Mouse (Mus musculus) monocyte, adult 2 months (primary cell): ENCODE measurements around the gene Zdhhc1.

Experiments
- DNase-seq, 2 experiments: peaks; one replicate each; pipeline ENCODE4 v3.0.0; 2022; ENCODE audit warnings: low spot score in 2 of 2, low read depth in 1 of 2

The Zdhhc1 gene

GRCm38 (mm10) chr8:105481013-105481412, 15.7 kb downstream of the Zdhhc1 start:
- no peak for DNase-seq

- DNase-seq, result no peak
These were observed 18.9 kb downstream of the Zdhhc1 start for GRCm38 (mm10) chr8:105477792-105478191.

DNA sequence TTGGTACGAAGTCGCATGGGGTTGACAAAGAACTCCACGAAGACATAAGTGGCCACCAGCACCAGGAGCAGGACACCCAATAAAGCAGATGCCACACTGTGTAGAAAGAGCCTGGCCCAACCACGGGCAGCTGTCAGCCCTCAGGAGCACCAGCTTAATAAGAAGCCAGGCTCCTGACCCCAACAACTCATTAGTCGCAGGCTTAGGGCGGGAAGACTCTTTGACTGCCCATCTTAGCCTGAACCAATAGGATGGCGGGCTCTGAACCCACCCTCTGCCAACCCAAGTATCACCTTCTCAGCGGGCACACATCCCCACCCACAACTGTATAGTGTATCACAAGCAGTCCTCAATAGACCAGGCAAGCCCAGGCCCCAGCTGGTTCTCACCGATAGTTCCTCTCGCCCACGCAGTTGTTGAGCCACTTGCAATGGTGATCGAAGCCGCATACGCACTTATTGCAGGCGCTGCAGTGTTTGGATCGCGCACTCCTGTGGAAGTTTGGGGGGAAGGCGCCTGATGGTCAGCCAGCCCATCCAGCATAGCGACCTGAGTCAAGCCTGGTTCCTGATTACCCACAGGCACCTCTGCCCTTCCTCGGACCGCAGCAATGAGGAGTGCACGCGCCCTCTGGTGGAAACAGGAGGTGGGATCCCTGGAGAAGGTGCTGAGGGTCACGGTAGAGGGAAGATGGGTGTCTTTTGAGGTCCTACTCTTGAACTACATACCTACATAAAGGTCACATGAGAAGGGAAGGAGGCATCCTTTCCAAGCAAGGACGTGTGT, 19.9 kb downstream of the Zdhhc1 start:
- peak in 1 of 2 experiments; percentile 40 for DNase-seq

DNA sequence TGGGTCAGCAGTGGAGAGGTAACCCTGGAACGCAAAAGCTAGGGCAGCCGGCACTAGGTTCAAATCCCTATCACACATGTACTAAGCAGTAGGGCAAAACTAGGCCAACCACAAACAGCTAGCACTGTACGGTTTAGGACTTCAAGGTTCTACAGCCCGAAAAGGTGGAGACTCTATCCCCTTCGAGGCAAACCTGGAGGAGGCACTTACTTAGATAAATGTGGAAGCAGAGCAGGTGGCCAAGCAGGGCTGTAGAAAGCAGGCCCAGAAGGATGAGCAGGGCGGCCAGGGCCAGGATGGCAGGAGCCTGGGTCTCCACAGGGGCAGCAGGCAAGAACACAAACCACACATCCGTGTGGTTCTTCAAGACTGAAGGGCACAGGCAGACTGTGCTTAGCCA, 20.5 kb downstream of the Zdhhc1 start:
- DNase-seq, result no peak

- no peak for DNase-seq
These were observed 21.0 kb downstream of the Zdhhc1 start for GRCm38 (mm10) chr8:105475742-105476141.

DNA sequence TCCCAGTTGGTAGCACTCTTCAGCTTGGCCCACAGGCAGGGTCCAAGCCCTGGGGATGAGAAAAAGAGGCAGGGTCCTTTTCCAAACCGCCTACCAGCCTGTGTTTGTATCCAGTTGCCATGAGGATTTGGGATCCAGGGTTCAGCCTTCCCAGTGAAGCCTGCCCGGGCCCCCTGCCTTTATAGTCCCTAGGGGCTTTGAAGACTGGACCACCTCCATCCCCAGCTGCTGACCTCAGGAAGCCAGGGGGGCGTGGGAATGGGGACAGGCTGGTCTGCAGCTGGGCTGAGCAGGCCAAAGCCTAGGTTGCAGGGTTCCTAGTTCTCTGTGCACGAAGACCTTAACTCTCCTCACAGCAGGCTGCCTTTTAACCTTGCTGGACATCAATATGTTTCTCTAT, 21.4 kb downstream of the Zdhhc1 start:
- DNase-seq, result no peak

DNA sequence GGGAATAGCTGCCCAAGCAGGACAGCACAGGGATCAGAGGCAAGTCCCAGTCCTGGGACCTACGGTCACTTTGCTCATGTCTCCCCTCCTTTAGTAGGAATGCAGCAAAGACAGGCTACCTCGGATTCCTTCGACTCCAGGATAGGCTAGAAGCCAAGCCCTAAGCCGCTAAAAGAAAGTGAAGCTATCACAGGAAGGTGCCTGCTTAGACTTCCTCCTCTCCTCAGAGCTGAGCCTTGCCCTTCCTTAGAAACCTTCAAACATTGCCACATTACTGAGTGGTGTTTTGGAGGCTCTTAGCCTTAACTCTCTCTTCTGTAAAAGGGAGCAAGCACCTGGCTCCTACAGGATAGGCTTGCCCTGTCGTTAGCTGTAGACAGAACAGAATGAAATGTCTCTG, 22.0 kb downstream of the Zdhhc1 start:
- DNase-seq, result no peak

DNA sequence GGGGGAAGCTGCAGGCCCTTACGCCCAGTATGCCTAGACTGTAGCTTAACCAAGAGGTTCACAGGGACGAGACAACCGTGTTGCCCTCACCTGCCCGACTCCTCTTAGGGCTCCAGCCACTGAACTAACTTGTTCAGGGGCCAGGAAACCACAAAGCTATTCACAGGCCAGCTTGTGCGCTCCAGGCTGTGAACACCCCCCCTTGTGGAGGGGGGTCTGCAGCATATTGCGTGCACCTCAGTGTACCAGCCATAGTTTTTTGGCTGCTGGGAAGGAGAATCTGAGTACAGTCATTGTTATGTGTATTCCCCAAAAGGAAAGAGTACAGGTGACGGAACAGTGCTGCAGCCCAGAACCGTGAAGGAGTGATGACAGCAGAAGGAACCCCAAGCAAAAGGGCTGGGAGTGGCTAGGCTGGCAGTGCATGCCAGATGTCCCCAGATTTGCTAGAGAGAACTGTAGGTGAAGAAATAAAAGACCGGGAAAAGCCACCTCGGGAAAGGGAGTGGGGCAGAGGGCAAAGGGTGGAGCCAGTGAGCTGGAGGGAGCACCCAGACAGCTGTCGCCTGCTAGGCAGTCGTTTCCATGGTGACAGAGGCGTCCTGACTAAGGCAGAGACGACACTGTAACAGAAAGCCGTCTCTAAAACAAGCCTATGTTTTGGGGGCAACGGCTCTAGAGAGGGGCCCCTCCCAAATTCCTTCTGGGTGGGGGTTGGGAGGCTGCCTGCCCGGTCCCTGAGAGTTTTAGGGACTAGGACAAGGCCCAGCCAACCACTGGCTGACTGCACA, 22.7 kb downstream of the Zdhhc1 start:
- DNase-seq, result no peak

DNA sequence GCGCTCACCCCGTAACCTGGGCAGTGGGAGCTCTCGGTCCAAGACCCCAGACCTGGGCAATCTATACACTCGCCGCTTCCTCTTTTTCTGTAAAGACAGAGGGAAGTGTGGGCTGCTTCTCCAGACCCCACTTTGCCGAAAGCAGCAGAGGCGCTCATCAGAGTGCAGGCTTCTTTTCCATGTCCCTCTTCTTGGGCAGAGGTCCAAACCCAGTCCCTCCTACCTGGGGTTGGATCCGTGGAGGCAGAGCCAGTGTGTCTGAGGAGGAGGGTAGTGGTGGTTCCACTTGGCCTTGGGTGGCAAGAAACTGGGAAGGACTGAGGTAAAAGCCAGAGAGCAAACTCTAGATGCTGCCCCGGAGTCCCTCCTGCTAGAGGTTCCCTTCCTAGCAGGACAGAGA, 23.7 kb downstream of the Zdhhc1 start:
- DNase-seq, result no peak

DNA sequence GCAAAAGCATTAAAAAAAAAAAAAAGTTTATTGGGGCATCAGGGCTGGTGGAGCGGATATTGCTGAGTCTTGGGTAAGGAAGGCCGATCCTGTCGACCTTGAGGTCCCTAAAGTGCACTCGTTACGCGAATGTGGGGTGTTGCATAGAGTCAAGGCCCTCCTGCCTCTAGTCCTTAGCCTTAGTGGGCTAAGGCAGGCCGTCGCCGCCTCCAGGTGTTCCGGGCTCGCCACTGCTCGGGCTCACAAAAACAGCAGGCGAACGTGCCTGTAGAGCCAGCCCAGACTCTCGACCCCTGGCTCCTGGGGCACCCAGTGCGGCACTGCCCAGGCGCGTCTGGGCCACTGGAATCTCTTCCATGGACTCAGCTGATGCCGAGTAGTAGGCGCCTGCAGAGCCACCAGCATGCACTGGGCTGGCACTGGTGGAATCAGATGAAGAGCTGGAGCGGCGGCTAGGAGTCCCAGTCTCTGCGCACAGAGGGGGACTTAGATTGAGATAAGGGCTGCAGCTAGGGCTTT, 24.2 kb downstream of the Zdhhc1 start:
- no peak for DNase-seq

DNA sequence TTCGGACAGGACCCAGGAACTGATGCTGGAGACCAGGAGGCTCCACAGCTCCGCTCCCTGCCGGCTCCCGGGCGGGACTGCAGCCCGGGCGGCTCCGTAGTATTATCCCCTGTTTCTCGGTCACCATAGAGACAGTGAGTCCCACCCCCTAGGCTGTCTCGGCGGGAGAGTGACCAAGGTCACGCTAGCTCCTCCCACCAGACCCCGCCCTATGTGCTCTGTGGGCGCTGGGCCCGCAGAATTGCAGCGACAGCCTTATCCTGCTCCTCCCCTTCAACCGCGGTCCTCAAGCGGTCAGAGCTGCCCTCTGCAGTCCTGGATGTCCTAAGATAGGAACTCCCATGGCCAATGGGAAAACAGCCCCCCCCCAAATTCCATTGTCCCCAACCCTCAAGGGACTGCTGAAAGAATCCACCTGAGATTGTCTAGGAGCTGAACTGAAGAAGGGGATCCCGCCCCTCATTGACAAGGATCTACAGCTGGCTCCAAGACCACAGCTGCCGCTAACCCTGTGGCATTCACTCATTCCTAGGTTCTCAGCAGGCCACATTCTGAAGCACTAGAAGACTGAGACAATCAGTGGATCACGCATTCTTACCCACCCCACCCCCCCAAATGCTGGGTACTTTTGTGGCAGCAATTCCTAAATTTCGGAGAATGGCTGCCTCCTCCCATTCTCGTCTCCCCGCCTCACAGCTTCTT, 25.2 kb downstream of the Zdhhc1 start, which contains the start of gene Tppp3:
Gene Tppp3, minus strand, starts transcription at position 213 of the 702 bp plus-strand sequence.
- DNase-seq, result peak; percentile 89

DNA sequence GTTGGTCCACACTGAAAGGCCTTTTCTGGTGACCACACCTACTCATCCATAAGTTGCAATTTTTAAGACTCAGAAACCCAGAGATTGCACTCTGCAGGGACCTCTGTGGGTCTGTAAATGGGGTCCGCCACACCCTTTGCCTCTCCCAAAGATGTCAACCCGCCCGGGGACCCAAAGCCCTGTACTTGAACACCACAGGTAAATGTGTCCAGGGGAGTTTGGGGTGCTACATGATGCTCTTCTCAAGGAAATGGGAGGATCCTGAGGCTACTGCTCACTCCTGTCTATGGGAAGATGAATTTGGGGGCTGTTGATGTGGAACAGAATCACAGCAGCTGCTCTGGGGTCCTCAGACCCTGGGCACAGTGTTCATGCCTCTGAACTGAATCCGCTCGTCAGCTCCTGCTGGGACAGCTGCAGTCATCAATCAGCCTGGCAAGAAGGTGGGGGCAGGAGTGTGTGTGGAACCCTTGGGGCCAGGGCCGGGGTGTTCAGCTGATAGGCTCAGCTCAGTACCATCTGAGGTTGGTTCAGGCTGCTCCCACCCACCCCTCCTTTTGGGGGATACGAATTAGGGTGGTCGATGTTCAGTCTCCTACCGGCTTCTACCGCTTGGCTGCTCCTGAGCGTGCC, 25.9 kb downstream of the Zdhhc1 start:
- no peak for DNase-seq

DNA sequence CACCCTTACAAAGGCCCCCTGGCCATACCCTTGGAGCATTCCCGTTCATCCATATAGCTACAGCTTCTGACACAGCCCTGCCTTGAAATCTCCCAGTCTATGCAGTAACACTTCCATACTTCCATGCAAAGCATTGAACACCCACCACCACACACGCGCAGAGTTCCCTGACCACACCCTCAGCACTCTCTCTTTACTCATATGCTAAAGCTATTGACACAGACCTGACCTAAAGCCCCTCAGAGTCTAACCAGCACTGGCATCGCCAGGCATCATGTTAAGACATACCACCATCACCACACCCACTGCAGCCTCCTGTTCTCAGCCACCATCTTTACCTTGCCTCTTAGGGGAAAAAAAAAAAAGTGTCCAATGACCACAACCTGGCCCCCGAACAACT, 26.4 kb downstream of the Zdhhc1 start:
- DNase-seq, result no peak

- DNase-seq, result no peak
These were observed 26.9 kb downstream of the Zdhhc1 start for GRCm38 (mm10) chr8:105469816-105470215.

- DNase-seq, result peak in 1 of 2 experiments; percentile 54
These were observed 27.5 kb downstream of the Zdhhc1 start for GRCm38 (mm10) chr8:105469041-105469695.

GRCm38 (mm10) chr8:105468002-105468720, 28.5 kb downstream of the Zdhhc1 start:
- no peak for DNase-seq

- DNase-seq, result no peak
These were observed 29.2 kb downstream of the Zdhhc1 start for GRCm38 (mm10) chr8:105467396-105467985.

- DNase-seq, result no peak
These were observed 29.9 kb downstream of the Zdhhc1 start for GRCm38 (mm10) chr8:105466700-105467291.

DNA sequence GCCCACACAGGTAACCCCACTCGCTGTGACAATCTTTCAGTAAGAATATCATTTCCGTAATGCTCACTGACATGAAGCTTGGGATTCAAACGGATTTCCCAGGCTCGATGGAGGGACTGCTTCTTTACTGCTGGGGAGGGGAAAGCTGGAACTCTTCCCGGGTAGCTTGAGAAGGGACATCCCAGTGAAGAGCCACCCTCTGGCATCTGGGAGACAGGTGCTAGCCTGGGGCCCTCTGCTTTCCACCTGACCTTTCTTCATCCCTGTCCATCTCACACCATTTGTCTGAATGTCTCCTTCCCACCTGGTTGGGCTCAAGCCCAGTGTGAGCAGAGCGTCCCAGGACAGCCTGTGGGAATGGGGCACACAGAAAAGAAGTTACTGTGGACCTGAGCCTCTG, 30.5 kb downstream of the Zdhhc1 start:
- no peak for DNase-seq
